Mouse (Mus musculus): ENCODE results near the gene Cox7b2. TPM values are rescaled to one million over a fixed set of nuclear protein-coding genes. Genes with fewer than 3 reads are reported as not detected.

Cox7b2 gene
- polyA plus RNA-seq, 1 experiment from 2014 or later: not detected

Other genes with a start within 250 kb of the Cox7b2 start
- gene Gabrb1, start 109.9 kb upstream of the Cox7b2 start, polyA plus RNA-seq (2015; fragmentation: Nextera tagmentation; extraction: Ambion mirVana): 0.89 and 1.2 TPM in 2 replicates
- gene Gabra4, start 110.1 kb upstream of the Cox7b2 start, polyA plus RNA-seq (2015; fragmentation: Nextera tagmentation; extraction: Ambion mirVana): 6.3 and 8.6 TPM in 2 replicates